Mouse (Mus musculus): ENCODE measurements around the gene Cpa5.

Cpa5 gene

DNA sequence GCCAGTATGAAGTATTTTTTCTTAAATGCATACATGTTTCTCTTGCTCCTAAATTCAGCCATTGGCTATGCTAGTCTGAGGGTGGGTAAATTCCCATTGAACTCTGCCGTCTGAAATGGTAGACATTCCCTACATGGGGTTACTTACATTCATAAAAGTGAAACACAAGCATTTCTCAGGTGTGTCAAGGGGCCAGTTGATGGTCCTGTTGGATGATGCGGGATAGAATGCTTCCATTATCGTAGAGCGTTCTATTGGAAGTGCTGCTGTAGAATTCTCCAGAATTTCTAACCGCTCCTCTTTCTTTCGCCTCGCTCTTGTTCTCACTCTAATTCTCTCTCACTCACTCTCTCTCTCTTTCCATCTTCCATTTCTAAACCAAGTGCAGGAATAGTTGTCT lies at the start of gene Cpa5:
TSS of gene Cpa5 (plus strand) at position 301 of the 400 bp plus-strand sequence.
- in situ Hi-C loops (cut with MboI, MseI), result no loop called here

DNA sequence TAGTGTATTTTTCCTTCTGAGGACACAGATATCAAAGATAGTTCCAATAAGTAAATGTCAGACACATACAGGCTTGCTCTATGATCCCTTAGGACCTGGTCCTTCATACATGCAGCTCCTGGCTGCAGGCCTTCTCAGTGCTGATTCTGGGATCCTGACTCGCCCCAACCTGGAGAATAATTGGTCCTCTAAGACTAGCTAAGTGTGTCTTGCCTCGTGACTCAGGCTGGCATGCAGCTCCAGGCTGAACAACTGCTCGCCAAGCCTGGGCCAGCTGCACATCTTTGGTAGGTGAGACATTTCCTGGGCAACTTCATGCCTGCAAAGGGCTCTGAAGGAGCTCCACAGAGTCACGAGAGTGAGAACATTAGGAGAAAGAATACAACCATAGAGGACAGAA lies 48.7 kb upstream of the Cpa5 start:
- in situ Hi-C loops (cut with MboI, MseI), result no loop called here

DNA sequence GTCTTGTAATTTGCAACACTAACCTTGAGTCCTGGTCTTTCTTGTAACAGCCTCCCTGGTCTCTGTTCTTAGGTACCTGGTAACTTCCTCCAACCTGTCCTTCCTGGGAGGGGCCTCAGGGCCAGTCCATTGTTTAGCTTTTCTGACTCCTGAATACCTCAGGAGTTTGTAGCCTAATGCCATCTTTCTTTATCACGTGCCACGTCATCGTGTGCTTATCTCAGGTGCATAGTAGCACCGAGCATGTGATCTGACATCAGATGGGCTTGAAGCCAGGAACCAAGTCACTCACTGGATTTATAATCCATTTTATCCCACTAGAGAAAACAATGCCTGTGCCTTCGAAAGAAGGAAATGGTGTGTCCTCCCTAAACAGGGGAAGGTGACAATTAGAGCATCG lies 47.2 kb upstream of the Cpa5 start:
- in situ Hi-C loops (cut with MboI, MseI), result no loop called here

GRCm38 (mm10) chr6:30564051-30564450 lies 46.8 kb upstream of the Cpa5 start:
- in situ Hi-C loops (cut with MboI, MseI), result no loop called here

DNA sequence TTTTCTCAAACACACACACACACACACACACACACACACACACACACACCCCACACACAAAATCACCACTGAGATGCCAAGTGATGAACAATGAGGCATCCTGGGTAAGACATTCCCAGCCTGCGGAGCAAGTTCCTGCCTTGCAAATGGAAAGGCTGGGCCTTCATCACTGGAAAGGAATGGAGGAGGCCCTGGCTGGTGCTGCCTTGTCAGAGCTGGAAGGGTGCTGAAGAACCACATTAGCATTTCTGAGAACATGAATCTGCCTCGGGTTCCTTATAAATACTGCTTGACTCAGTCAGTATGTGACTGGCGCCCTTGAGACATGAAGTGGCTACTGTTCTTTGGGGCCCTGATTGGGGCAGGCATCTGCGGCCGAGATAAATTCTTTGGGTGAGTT lies 42.7 kb upstream of the Cpa5 start, which contains the start of gene Cpa4:
TSS of gene Cpa4 (plus strand) at position 301 of the 400 bp plus-strand sequence.
- in situ Hi-C loops (cut with MboI, MseI), result no loop called here

- in situ Hi-C loops (cut with MboI, MseI), result no loop called here
Measured at GRCm38 (mm10) chr6:30569331-30569730, 41.5 kb upstream of the Cpa5 start.

DNA sequence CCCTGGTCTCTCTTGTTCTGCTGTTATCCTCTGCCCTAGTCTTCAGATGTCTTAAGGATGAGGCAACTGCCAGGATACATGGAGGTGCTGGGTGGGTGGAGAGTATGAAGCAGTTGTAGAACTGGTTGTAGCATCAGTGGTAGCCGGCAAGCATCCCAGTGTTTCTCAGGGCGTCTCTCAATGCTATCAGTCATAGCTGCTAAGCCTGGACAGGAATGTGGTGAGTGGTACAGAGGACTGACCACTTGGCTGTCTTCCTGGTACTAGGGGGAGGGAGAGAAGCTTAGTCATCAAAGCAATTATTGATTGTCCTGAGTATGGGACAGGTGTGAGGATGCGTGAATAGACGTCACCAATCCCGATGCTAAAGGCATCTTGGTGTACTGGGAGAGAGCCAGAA lies 40.8 kb upstream of the Cpa5 start:
- in situ Hi-C loops (cut with MboI, MseI), result no loop called here

- in situ Hi-C loops (cut with MboI, MseI), result no loop called here
Measured at GRCm38 (mm10) chr6:30572456-30573311, 38.1 kb upstream of the Cpa5 start.

DNA sequence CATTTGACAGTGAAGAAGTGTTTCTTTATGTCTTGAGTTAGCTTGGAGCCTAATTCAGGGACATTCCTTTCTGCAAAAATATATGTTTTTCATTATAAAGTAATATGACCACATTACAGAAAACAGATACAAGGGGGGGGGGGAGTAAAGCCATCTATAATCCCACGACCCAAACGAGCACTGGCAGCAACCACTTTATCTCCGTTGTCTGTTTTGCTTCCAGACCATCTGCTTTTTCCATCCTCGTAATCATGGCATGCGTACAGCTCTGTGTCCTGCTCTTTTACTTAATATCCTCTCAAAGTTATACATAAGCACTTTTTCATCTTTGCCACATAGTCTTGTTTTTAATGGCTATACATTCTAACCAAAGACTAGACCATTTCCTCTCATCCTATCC lies 37.4 kb upstream of the Cpa5 start:
- in situ Hi-C loops (cut with MboI, MseI), result no loop called here

DNA sequence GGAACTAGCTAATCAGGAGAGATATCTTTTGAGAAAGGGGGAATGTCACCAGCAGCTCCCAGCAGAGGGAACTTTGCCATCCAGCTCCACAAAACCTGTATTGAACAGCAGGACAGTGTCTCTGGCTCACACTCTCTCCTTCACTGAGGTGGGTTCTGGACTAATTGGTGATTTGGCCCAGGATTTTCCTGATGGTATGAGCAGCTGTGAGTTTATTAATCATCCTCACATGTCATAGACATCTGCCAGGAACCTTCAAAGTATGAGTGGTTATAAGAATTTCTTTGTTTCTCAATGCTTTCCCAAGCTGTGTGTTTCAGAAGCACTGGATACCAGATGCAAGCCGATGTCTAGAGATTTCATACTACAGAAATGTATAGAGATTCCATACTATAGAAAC lies 35.9 kb upstream of the Cpa5 start:
- in situ Hi-C loops (cut with MboI, MseI), result no loop called here

DNA sequence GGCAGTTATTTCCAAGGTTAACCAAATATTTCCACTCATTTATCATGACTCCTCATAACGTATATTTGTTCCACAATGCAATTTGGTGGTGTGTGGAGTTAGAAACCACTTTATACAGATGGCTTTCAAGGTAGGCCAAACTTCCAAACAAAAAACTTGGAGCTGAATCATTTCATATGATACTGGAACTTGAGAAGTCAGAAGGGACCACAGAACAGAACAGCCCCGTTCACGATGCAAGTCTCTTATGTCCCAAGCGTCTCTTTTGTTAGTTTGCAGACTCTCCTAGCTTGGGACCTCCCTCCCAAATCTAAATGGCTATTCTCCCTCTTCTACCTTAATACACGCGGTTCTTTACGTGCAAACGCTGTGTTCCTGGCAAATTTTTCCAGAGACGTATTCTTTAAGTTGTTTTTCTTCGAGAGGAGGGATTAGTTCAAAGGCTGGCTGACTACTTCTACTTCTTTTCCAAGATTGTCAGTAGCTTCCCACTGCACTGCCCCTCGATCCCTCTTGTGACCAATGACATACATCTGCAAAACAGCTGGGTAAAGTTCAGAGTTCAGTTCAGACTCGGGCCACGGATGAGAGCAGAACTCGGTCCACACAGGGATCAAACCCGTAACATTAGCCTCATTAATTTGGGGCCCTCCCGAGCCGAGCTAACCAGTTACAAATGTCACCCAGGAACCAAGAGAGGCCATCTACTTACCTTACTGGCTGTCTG lies 34.2 kb upstream of the Cpa5 start:
- in situ Hi-C loops (cut with MboI, MseI), result no loop called here

- in situ Hi-C loops (cut with MboI, MseI), result loop anchor here (10.0 kb wide), 1 partner anchor 225 kb away; no protein-coding TSS in a partner anchor
Measured at GRCm38 (mm10) chr6:30579961-30580840, 30.6 kb upstream of the Cpa5 start.

DNA sequence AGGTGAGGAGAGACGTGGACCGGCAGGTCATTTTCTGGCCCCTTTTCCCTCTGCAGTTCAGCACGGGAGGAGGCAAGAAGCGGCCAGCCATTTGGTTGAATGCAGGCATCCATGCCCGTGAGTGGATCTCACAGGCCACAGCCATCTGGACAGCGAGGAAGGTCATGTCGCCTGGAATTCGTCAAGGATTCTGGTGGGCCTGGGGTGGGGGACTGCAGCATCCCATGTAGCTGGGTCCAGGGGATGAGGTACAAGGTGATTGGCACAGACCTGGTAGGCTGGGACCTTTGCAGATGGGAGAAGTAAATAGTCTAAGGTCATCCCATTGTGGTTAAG lies 30.0 kb upstream of the Cpa5 start:
- in situ Hi-C loops (cut with MboI, MseI), result loop anchor here (10.0 kb wide), 1 partner anchor 224 kb away; no protein-coding TSS in a partner anchor

- in situ Hi-C loops (cut with MboI, MseI), result loop anchor here (10.0 kb wide), 1 partner anchor 218 kb away; no protein-coding TSS in a partner anchor
Measured at GRCm38 (mm10) chr6:30586886-30587442, 23.8 kb upstream of the Cpa5 start.

DNA sequence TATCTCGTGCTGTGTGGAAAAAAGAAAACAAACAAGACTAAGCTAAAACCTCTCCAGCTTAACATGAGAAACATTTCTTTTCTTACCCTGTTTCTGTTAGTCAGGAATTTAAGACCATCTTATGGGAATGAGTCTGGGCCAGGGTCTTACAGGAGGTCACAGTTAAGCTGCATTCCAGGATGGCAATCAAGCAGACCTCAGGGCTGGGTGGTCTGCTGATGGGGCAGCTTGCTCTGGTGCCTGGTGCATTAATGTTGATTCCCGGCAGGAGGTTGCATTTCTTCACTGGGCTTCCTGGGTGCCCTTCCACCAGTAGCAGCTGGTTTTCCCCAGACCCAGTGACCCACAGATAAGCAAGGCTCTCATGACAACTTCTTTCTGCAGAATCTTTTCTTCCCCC lies 21.0 kb upstream of the Cpa5 start:
- in situ Hi-C loops (cut with MboI, MseI), result loop anchor here (10.0 kb wide), 1 partner anchor 215 kb away; no protein-coding TSS in a partner anchor

DNA sequence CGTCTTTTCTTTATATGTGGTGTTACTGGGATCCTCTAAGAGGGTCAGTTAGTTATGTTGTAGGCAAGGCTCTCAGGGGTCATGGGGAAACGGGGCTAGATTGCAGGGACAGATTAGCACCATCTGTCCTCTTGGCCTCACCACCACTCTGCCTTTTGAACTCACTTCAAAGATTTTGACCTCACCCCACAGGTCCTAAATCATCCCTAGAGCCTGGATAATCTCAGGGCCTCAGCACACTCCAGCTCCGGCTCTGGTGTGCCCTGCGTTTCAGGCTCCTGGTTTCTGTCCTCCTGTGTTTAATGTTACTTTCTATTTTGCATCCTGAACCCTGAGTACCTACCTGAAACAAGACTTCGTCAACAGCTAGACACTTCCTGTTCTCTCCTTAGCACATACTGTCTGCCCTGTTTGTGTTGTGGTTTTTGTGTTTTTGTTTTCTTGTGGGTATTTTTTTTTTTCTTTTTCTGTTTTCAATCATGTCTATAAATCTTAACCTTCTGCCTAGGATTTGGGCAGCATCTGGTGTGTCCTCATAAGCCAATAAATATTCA lies 18.9 kb upstream of the Cpa5 start:
- in situ Hi-C loops (cut with MboI, MseI), result no loop called here

DNA sequence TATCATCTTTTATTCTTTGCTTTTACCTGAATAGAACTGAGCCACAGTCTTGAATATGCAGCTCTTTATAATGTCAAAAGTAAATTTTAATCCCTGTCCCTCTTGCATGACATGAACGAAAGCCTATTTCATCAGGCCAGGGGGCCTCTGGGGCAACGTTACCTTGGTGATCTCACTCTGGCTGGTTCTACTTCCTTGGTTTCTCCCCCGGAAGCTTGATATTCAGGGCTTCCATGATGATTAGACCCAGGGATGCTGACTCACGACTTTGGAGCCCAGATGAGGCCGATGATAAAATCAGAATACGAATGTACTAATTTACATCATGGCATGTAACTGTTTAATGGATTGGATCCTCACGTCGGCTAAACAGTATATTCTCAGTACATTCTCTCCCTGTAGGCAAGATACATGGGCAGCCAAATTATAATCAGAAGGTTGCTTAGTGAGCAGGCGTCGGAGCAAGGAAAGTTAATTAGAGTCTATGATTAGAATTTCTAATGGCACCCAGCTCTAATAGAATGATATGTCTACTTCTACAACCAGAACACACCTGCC lies 18.3 kb upstream of the Cpa5 start:
- in situ Hi-C loops (cut with MboI, MseI), result no loop called here

- in situ Hi-C loops (cut with MboI, MseI), result no loop called here
Measured at GRCm38 (mm10) chr6:30594364-30594763, 16.4 kb upstream of the Cpa5 start.

GRCm38 (mm10) chr6:30596230-30596898 lies 14.4 kb upstream of the Cpa5 start:
- in situ Hi-C loops (cut with MboI, MseI), result no loop called here

- in situ Hi-C loops (cut with MboI, MseI), result no loop called here
Measured at GRCm38 (mm10) chr6:30600033-30600432, 10.8 kb upstream of the Cpa5 start.
